Mouse (Mus musculus) megakaryocyte, adult 5-6 weeks (primary cell): ENCODE measurements around the gene Gfi1b. TPM values are rescaled to one million over a fixed set of nuclear protein-coding genes. Genes with fewer than 3 reads are reported as not detected.
A peak's percentile ranks its signal among the peaks of the same experiment; 100 is the strongest.

ENCODE experiments used
- ATAC-seq: 2 replicates; pipeline ENCODE4 v1.8.0; 2016; ENCODE audit warnings: mild to moderate bottlenecking, inconsistent platforms; ENCODE audit not compliant: poor library complexity, severe bottlenecking
- total RNA-seq, 2 experiments: library from RNA; stranded (forward) in 1 of 2; stranded (reverse) in 1 of 2; fragments of 153-499, 151-499 nt in 1 of 2; fragments of 221-1000, 200-1000 nt in 1 of 2; gene quantifications; 2 replicates each; pipeline versions ENCODE4 v1.2.3 to v1.2.4; 2015 to 2017

Gfi1b gene
- total RNA-seq (2015): 2.9 and 7.4 TPM in 2 replicates
- 6.1 and 7.8 TPM in 2 replicates for total RNA-seq (2017)

DNA sequence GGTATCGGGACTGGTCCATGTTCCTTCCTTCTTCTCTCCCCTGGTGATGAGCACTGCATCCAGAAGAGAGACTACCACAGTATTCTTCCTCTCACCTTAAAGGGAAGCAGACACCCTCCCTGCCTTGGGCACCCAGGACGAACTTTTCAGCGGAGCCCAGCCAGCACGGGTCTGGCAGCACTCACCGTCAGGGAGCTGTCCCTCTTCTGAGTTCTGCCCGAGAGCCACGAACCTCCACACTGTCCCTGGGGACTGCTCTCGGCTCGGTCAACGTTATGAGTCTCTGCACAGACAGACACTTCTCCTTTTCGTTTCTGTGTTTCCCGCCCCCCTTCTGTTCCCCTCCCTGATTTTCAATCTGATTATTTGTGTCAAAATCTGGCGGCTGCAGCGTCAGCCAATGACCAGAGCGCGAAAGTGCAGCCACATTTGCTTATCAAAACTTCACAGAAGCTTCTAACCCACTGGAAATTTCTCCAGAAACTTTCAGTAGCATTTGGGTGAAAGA lies at the start of gene Gfi1b:
TSS of gene Gfi1b (minus strand) at position 319 of the 508 bp plus-strand sequence.
- peak; percentile 57 for ATAC-seq

DNA sequence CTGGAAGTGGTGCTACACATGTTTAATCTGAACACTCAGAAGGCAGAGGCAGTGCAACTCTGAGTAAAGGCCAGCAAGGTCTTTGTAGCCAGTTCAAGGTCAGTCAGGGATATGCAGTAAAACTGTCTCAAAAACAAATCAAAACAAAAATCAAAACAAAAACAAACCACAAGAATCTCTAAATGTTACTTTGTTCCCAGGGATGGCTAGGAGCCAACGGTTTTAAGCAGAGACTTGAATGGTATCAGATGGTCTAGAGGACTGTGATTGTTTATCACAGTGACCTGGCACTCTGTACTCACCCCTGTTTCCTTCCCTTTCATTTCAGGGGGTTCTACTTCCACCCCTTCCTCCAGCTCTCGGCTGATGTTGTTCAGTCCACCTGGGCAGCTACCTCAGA lies 49.7 kb upstream of the Gfi1b start:
- no peak for ATAC-seq

DNA sequence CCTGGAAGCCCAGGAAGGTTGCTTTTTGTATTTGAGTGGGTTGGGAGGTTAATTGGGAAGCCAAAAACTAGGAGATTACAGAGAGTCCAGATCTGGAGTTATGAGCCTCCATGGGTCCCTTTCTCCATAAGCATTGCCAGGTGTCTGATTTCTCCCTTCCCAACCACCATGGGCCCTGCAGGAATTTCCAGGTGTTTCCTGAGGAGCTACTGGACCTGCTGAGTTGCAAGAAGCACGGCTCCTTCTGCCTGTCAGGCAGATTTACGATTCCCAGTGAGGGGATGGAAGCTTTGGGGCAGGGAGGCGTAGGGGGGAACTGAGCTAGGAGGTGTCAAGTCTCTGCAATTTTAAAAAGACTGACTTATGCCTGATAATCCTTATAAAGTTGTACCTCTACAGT lies 44.0 kb upstream of the Gfi1b start:
- no peak for ATAC-seq

DNA sequence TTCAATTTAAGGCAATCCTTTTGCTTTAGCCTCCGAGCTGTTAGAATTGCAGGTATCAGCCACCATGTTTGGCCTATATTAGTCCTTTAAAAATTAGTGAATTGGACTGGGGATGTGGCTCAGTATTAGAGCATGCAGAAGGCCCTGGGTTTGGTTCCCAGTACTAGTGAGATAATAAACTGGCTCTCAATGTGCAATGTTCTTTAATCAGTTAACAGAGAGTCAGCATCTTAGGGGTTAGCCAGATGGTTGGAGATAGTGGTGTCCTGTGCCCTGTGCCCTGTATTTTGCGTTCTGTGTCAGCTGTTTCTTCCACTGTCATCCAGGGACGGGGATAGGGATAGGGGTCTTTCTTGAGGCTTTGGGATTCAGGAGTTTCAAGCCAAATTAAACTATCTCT lies 41.1 kb upstream of the Gfi1b start:
- ATAC-seq: no peak

DNA sequence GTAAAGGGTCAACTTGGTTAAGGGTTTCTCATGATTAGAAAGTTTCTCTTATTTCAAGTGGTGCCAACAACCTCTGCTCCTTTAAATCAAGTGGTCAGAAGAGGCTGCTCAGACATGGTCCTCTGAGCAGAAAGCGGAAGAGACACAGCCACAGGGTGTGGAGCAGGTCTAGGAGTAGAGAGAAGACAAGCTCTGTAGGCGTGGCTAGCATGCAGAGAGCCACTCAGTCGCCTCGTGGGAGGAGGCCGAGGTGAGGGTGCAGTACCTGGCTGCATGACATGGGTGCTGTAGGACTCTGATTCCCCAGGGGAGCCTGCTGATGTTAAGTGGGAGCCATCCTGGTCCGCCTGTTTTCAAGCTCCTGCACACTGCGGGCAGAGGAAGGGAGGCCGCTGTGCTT lies 34.4 kb upstream of the Gfi1b start:
- ATAC-seq: no peak

DNA sequence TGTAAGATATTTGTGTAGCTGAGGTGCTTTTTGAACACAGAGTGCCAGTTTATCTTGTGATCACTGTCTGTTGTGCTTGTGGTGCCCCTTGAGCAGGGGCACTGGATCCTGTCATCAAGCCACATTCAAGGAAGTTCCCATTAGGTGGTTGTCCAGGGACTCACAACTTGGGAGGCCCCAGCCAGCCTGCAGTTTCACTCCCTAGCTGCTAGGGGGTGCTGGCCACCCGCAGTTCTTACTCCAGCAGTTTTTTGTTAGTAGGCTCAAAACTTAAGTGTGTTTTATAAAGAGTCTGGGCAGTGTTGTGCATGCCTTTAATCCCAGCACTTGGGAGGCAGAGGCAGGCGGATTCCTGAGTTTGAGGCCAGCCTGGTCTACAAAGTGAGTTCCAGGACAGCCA lies 32.5 kb upstream of the Gfi1b start:
- 0 out of 2 replicates have a peak, but pooled peaks have one; percentile 43 for ATAC-seq

DNA sequence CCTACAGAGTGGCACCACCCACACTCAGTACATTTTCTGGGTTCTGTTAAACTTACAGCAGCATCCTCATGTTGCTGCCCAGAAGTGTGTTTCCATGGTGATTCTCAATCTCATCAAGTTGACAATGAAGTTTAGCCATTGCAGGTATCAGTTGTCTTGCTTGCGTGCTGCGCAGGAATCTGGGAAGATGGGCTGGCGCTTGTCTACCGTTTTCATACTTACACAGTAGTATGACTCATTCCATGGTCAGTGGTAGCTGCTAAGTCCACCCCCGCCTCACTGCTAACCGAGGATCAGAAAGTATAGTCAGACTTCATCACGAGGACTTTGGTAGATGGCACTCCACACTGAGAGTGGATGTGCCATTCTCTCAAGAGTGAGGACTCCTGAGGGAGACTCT lies 31.6 kb upstream of the Gfi1b start:
- ATAC-seq: no peak

DNA sequence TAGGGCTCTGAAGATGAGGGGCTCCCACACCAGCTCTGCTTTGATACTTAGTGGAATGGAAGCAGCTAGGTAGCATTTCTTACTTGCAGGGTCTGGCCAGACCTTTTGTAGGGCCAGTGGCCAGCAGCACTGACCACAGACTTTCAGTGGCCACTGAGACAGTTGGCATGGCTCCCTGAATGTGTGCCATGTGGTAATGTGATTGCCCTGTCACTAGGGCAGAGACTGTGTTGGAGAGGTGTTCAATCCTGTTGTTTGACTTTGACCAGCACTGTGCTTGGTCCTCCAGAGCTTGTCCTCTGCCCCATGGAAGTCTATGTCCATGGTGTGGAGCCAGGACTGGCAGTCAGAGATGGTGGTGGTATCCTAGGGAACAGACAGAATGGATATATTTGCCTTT lies 28.7 kb upstream of the Gfi1b start:
- ATAC-seq: no peak

DNA sequence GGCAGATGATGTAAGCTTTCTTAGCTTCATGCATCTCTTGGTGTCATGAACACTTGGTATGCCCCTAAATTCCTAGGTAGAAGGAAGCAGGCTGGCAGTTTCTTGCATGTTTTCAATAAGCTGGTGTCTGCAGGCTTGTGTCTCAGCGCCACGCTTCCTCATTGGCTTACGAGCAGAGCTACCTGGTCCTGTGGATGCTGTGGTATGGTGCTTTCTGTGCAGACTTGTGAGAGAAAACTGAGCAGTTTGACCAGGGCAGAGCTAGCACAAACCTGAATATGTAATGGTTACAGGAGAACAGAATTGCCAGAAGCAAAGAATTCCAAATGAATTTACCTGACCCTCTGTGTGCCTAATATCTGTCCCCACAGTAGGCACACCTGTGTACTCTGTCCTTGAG lies 21.3 kb upstream of the Gfi1b start:
- ATAC-seq: no peak

DNA sequence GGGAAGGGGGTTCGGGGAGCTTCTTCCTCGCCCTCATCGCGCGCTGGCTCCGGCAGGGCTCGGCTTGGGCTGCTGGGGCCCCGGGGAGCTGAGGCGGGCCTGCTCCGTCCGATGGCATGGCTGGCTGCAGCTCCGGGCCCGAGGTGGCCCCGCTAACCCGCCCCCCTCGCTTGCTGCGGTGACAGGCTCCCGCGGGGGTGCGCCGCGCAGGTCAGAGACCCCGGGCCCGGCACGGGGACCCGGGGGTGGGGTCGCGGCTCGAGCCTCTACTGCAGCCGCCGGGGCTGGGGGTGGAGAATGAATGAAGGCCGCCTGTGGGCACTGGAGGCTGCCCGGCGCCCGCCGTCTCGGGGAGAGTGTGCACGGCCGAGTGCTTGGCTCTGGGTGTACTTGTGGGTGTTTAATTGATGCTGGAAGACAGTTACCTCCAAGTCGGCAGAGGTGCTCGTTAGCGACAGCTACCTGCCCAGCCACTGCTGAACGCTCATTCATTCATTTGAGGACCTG lies 19.7 kb upstream of the Gfi1b start:
- no peak for ATAC-seq

DNA sequence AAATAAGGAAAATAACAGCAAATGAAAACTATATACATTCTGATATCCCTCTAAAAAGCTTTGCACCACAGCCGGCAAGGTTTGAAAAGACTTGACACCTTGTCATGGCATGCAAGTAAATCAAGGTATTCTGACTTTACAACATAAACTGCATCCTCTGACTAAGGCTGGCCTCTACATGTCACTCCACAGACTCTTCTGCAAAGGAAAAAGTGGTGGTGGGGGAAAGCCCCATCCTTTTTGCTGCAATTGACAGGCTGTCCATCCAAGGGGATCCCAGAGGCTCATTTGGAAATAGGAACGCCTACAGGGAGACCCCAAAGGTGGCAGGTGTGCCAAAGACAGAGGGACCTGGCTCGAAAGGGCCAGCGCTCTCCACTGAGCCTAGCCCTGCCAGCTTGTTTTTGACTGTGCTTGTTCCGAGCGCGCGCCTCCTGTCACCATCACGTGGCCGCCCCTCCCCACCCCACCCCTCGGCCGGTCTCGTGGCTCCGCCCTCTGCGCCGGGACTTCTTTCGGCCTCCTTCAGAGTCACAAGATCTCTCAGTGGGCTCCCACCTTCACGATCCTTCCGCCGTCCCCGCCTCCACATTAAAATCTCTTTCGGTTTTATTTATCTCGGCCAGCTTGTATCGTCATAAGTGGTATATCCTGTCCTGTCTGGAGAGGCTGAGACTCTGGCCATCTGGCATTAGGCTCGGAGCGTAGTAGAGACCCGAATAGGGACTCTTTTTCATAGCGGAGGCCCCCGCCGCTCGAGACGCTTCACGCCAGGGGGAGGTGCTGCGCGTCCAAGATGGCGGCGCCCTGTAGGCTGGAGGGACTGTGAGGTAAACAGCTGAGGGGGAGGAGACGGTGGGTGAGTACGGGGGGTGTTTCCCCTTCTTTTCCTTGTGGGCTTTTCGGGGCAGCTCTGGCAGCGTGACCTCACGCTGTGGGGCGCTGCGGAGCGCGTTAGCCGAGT lies 19.0 kb upstream of the Gfi1b start, which contains the start of gene Tsc1:
TSS of gene Tsc1 (plus strand) at position 768 of the 964 bp plus-strand sequence.
- peak; percentile 99 for ATAC-seq

DNA sequence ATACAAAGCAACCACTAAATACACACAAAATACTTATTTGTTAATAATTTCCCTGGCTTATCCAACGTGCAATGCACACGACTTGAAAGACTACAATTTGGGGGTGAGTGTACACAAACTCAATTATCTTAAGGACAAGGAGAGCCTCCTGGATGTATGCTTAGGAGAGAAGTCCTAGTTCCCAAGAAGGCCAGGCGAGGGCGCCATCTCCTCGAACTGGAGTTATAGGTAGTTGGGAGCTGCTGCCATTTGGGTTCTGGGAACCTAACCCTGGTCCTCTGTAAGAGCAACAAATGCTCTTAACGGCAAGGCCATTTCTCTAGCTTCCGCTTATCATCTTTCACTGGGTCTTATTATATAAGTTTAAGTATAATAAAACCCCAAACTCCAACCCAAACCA lies 18.0 kb upstream of the Gfi1b start:
- ATAC-seq: no peak

DNA sequence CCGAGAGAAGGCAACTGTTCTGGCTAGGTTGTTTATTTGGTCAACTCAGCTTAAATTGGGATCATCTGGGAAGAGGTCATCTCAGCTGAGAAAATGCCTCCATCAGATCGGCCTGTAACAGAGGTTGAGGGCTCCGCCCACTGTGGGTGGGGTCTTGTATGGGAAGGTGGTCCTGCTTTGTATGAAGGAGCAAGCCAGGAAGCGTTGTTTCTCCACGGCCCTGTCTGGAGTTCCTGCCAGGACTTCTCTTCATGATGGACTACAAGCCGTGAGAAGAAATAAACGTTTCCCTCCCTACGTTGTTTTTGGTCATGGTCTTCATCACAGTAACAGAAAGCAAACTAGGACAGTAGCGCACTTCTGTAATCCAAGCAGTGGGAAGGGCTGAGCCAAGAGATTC lies 17.1 kb upstream of the Gfi1b start:
- ATAC-seq: no peak

DNA sequence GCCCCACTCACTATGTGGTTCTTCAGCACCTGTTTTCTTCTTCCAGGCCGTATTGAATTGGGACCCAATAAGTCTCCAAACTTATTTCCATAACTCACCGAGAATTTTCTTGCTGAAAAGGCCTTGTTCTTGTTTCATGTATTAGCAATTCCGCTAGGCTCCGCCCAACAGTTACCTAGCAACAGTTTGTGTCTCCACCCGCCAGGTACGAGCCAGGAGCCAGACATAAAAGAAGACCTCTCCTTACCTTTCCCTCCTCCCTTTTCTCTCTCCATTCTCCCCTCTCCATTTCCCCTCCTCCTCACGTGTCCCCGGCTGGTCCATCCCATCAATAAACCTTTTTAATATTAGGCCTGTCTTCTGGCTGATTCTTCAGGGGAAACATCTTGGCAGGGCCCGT lies 16.6 kb upstream of the Gfi1b start:
- no peak for ATAC-seq

DNA sequence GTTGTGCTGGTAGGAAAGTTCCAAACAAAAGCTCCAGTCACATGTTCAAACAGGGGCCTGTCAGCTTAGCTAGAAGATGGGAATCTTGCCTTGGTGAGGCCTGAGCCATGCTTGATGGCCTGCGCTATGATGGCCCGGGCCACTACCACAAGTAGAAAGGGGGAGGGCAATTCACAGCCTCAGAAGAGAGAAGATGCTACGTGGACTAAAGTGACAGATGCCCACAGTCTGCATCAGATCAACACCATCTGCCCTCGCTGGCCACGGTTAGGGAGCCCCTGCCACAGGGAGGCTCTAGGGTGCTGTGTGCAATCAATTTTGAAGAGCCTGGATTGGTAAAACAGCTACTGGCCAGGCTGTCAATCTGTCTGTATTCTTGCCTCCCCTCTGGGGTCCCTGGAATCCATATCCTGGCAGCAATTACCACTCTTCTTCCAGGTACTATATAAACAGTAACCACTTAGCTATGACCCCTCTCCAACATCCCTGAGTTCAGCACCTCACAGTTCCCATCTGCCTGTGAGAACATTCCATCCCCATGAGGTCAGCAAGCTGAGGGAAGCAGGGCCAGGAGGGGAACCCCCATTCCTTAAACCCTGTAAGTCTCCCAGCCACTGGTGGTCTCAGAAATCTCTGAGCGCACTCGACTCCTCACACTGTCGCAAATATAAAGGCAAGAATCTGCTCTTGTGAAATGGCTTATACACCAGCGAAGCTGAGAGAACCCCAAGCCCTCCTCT lies 15.5 kb upstream of the Gfi1b start:
- no peak for ATAC-seq

DNA sequence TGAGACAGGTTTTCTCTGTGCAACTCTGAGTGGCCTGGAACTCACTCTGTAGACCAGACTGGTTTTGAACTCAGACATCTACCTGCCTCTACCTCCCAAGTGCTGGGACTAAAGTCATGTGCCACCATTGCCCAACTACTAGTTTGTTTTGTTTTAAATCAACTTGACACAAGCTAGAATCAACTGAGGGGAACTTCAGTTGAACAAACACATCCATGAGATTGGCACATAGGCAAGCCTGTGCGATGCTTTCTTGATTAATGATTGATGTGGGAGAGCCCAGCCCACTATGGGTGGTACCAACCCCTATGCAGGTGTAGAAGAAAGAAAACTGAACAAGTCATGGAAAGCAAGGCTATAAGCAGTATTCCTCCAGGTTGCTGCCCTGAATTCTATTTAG lies 13.4 kb upstream of the Gfi1b start:
- ATAC-seq: no peak

DNA sequence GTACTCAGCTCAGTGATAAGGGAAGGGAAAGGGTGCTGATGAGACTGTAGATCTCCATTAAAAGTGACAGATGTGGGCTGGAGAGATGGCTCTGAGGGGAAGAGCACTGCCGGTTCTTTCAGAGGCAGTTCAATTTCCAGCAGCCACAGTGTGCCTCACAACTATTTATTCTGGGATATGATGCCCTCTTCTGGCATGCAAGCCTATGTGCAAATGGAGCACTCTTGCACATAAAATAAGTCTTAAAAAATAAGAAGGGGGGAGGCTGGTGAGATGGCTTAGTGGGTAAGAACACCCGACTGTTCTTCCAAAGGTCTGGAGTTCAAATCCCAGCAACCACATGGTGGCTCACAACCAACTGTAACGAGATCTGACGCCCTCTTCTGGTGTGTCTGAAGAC lies 11.4 kb upstream of the Gfi1b start:
- no peak for ATAC-seq

DNA sequence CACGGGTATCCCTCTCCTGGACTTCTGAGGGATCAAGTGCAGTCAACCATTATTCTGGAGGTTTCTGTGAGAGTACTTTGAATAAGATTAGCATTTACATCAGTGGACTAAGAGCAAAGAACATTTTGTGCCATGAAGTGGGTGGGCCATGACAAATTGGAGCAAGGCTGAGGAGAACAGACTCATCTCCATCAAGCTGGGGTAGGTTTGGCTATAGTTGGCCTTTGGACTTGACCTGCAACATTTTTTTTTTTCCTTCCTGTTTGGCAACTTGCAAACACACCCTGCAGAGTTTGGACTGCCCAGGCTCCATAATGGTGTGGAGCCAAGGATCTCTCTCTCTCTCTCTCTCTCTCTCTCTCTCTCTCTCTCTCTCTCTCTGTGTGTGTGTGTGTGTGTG lies 10.8 kb upstream of the Gfi1b start:
- no peak for ATAC-seq

DNA sequence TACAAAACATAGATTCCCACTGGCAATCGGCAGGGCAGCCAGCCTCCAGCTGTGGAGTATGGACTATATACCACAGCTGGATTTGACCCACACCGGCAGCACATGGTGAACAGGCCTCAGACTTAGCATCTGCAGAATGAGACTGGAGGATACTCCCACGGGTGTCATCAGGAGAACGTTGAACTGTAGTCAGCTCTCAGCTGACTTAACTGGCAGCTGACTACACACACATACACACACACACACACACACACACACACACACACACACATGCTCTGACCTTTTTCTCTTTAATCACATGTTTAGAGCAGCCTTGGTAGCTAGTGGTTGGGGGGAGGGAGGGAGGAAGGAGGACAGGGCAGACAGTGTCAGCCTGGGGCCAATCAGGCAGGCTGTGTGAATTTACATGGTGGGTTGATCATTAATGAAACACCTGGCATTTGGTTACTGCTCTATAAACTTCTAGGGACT lies 8.2 kb upstream of the Gfi1b start:
- ATAC-seq: no peak

DNA sequence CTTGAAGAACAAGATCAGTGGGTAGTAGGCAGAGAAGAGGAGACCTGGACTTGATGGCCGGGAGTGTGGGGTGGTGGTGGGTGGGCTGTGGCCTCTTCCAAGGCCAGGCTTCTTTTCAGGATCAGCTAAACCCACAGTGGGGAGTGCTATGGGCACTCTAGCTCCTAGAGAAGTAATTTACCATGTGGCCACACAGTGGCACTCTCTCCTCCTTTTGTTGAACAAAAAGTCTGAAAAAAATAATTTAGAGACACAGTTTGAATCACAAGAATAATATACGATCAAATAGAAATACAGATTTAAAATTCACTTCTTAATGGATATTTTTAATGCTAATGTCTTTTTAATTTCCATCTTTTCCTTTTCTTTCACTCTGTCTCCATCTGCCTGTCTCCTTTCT lies 6.3 kb upstream of the Gfi1b start:
- ATAC-seq: no peak

DNA sequence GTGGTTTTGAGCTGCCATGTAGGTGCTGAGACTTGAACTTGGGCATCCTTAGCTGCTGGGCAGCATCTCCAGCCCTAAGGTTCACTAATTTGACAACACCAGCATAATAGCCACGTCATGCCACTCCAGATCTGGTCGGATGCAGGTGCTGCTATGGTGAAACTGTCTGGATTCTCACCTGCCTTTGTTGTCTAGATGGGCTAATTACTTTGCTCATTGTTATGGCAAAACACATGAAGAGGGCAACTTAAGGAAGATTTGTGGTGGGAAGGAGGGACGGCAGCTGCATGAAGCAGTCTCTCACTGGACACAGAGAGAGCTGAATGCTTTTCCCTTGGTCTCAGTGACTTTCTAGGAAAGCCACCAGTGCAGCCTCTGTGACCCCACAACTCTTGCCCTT lies 4.3 kb upstream of the Gfi1b start:
- ATAC-seq: no peak
